Mouse (Mus musculus) bone marrow macrophage, adult 2 months (primary cell): Measurements from ENCODE around the gene Gm9844.

Source experiments
- CTCF ChIP-seq: IDR thresholded peaks from 2 replicates; pipeline ENCODE4 v1.5.1; 2012; ENCODE audit warnings: low read depth, mild to moderate bottlenecking, low read length, moderate library complexity
- POLR2A ChIP-seq: IDR thresholded peaks from 2 replicates; pipeline ENCODE4 v1.6.1; 2012; ENCODE audit warnings: mild to moderate bottlenecking, low read depth, low read length, borderline replicate concordance

GRCm38 (mm10) chr7:24897224-24897623 is 35.2 kb downstream of the Gm9844 start, which contains the start of gene Cd79a:
- TF ChIP-seq POLR2A (no peak), CTCF (no peak)
